Mouse (Mus musculus): ENCODE results near the gene Zfp637. TPM values are rescaled to one million over a fixed set of nuclear protein-coding genes. Genes with fewer than 3 reads are reported as not detected.
"Not testable (repeated sequence)": the region's sequence is repeated elsewhere in the genome, so short reads cannot be mapped to it uniquely, and the experiment has no call there.

Zfp637 gene
- polyA plus RNA-seq, 1 experiment from 2014 or later, result 116 TPM

GRCm38 (mm10) chr6:117817108-117817541, 23.9 kb upstream of the Zfp637 start:
- DNase-seq (ENCODE audit: low spot score) (peak; percentile 40), ATAC-seq (ENCODE audit: low read depth) (no peak)
- no peak overlapping the region for H3K4me3 ChIP-seq (ENCODE audit: low read depth, low read length)
- H3K4me2 ChIP-seq (ENCODE audit: low read depth, low read length), result no peak overlapping the region
- H3K27ac ChIP-seq (replicated peaks; ENCODE audit: low read depth, low read length), result no peak overlapping the region
- WGBS, result 39% methylated on average over 3 of the region's 5 CpGs
- H3K27me3 ChIP-seq (replicated peaks; ENCODE audit: control insufficient read depth, insufficient read depth, low read length), result no peaks in the 10 kb centered on the region
- no peaks in the 10 kb centered on the region for H3K36me3 ChIP-seq (ENCODE audit: control insufficient read depth, insufficient read depth, low read length)
- H3K9me3 ChIP-seq (ENCODE audit: control insufficient read depth, low read length), result no peaks in the 10 kb centered on the region
- no peak overlapping the region for H3K9ac ChIP-seq (ENCODE audit: low read depth, low read length)
- no peaks in the 10 kb centered on the region; the same call in 1 of the 2 replicates for H3K4me1 ChIP-seq (ENCODE audit: control insufficient read depth, insufficient read depth, low read length)

- ATAC-seq (ENCODE audit: low read depth), result no peak
- Histone ChIP-seq H3K36me3 (ENCODE audit: control insufficient read depth, insufficient read depth, low read length) (no peaks in the 10 kb centered on the region), H3K9ac (ENCODE audit: low read depth, low read length) (no peak overlapping the region), H3K4me3 (ENCODE audit: low read depth, low read length) (no peak overlapping the region), H3K4me2 (ENCODE audit: low read depth, low read length) (no peak overlapping the region), H3K9me3 (ENCODE audit: control insufficient read depth, low read length) (no peaks in the 10 kb centered on the region), H3K4me1 (ENCODE audit: control insufficient read depth, insufficient read depth, low read length) (no peaks in the 10 kb centered on the region; the same call in 1 of the 2 replicates), H3K27me3 (replicated peaks; ENCODE audit: control insufficient read depth, insufficient read depth, low read length) (no peaks in the 10 kb centered on the region), H3K27ac (replicated peaks; ENCODE audit: low read depth, low read length) (no peak overlapping the region)
- 81% methylated on average over 14 of the region's 14 CpGs for WGBS
- DNase-seq (ENCODE audit: low spot score), result no peak
Measured at GRCm38 (mm10) chr6:117820327-117820726, 20.7 kb upstream of the Zfp637 start.

GRCm38 (mm10) chr6:117825369-117825768, 15.6 kb upstream of the Zfp637 start:
- Histone ChIP-seq H3K4me1 (ENCODE audit: control insufficient read depth, insufficient read depth, low read length) (no peaks in the 10 kb centered on the region), H3K27me3 (replicated peaks; ENCODE audit: control insufficient read depth, insufficient read depth, low read length) (no peaks in the 10 kb centered on the region; the same call in 1 of the 2 replicates), H3K36me3 (ENCODE audit: control insufficient read depth, insufficient read depth, low read length) (no peaks in the 10 kb centered on the region), H3K9ac (ENCODE audit: low read depth, low read length) (no peak overlapping the region), H3K27ac (replicated peaks; ENCODE audit: low read depth, low read length) (no peak overlapping the region), H3K4me2 (ENCODE audit: low read depth, low read length) (no peak overlapping the region), H3K4me3 (ENCODE audit: low read depth, low read length) (no peak overlapping the region), H3K9me3 (ENCODE audit: control insufficient read depth, low read length) (no peaks in the 10 kb centered on the region)
- ATAC-seq (ENCODE audit: low read depth) (0 out of 2 replicates have a peak, but pooled peaks have one; percentile 44), DNase-seq (ENCODE audit: low spot score) (peak; percentile 79)
- 6% methylated on average over 4 of the region's 4 CpGs for WGBS

GRCm38 (mm10) chr6:117828273-117828672, 12.7 kb upstream of the Zfp637 start:
- H3K4me3 ChIP-seq (ENCODE audit: low read depth, low read length), result no peak overlapping the region

GRCm38 (mm10) chr6:117841511-117841955, 553 bp downstream of the Zfp637 start:
- DNase-seq (ENCODE audit: low spot score), result peak; percentile 29
- Histone ChIP-seq H3K4me3 (ENCODE audit: low read depth, low read length) (peak overlapping the region; percentile 97), H3K27me3 (replicated peaks; ENCODE audit: control insufficient read depth, insufficient read depth, low read length) (no peaks in the 10 kb centered on the region), H3K9me3 (ENCODE audit: control insufficient read depth, low read length) (no peaks in the 10 kb centered on the region), H3K4me2 (ENCODE audit: low read depth, low read length) (peak overlapping the region; percentile 84), H3K9ac (ENCODE audit: low read depth, low read length) (peak overlapping the region; percentile 99), H3K27ac (replicated peaks; ENCODE audit: low read depth, low read length) (peak overlapping the region; percentile 97), H3K36me3 (ENCODE audit: control insufficient read depth, insufficient read depth, low read length) (peaks cover 36% of the 10 kb centered on the region), H3K4me1 (ENCODE audit: control insufficient read depth, insufficient read depth, low read length) (peaks cover 7% of the 10 kb centered on the region)
- 5% methylated on average over 12 of the region's 12 CpGs for WGBS
- ATAC-seq (ENCODE audit: low read depth), result 0 out of 2 replicates have a peak, but pooled peaks have one; percentile 0

More at GRCm38 (mm10) chr6:117828273-117828672, 12.7 kb upstream of the Zfp637 start:
- Histone ChIP-seq H3K4me1 (ENCODE audit: control insufficient read depth, insufficient read depth, low read length) (no peaks in the 10 kb centered on the region), H3K9me3 (ENCODE audit: control insufficient read depth, low read length) (no peaks in the 10 kb centered on the region), H3K27me3 (replicated peaks; ENCODE audit: control insufficient read depth, insufficient read depth, low read length) (no peaks in the 10 kb centered on the region; the same call in 1 of the 2 replicates), H3K4me2 (ENCODE audit: low read depth, low read length) (no peak overlapping the region), H3K27ac (replicated peaks; ENCODE audit: low read depth, low read length) (no peak overlapping the region), H3K9ac (ENCODE audit: low read depth, low read length) (no peak overlapping the region), H3K36me3 (ENCODE audit: control insufficient read depth, insufficient read depth, low read length) (no peaks in the 10 kb centered on the region)
- ATAC-seq (ENCODE audit: low read depth), result no peak
- WGBS, result 13% methylated on average over 9 of the region's 9 CpGs
- DNase-seq (ENCODE audit: low spot score), result peak; percentile 73

GRCm38 (mm10) chr6:117844597-117844996, 3.6 kb downstream of the Zfp637 start:
- ATAC-seq (ENCODE audit: low read depth), result no peak
- DNase-seq (ENCODE audit: low spot score), result no peak
- no peak overlapping the region for H3K27ac ChIP-seq (replicated peaks; ENCODE audit: low read depth, low read length)
- no peak overlapping the region for H3K9ac ChIP-seq (ENCODE audit: low read depth, low read length)
- peaks cover 63% of the 10 kb centered on the region for H3K36me3 ChIP-seq (ENCODE audit: control insufficient read depth, insufficient read depth, low read length)
- H3K4me2 ChIP-seq (ENCODE audit: low read depth, low read length), result no peak overlapping the region
- no peak overlapping the region for H3K4me3 ChIP-seq (ENCODE audit: low read depth, low read length)
- H3K27me3 ChIP-seq (replicated peaks; ENCODE audit: control insufficient read depth, insufficient read depth, low read length), result no peaks in the 10 kb centered on the region
- WGBS, result 90% methylated on average over 9 of the region's 9 CpGs
- H3K9me3 ChIP-seq (ENCODE audit: control insufficient read depth, low read length), result 0 out of 2 replicates have a peak, but pooled peaks cover 5% of the 10 kb centered on the region
- peaks cover 7% of the 10 kb centered on the region for H3K4me1 ChIP-seq (ENCODE audit: control insufficient read depth, insufficient read depth, low read length)

- not testable (repeated sequence) for H3K4me3 ChIP-seq (ENCODE audit: low read depth, low read length); H3K9me3 ChIP-seq (ENCODE audit: control insufficient read depth, low read length); H3K4me2 ChIP-seq (ENCODE audit: low read depth, low read length); DNase-seq (ENCODE audit: low spot score); H3K27ac ChIP-seq (replicated peaks; ENCODE audit: low read depth, low read length); ATAC-seq (ENCODE audit: low read depth); H3K27me3 ChIP-seq (replicated peaks; ENCODE audit: control insufficient read depth, insufficient read depth, low read length); H3K4me1 ChIP-seq (ENCODE audit: control insufficient read depth, insufficient read depth, low read length); H3K9ac ChIP-seq (ENCODE audit: low read depth, low read length)
- H3K36me3 ChIP-seq (ENCODE audit: control insufficient read depth, insufficient read depth, low read length), result peaks cover 63% of the 10 kb centered on the region
- WGBS, result 95% methylated on average over 4 of the region's 4 CpGs
Measured at GRCm38 (mm10) chr6:117846671-117847070, 5.7 kb downstream of the Zfp637 start.

- Histone ChIP-seq H3K9me3 (ENCODE audit: control insufficient read depth, low read length) (0 out of 2 replicates have a peak, but pooled peaks cover 5% of the 10 kb centered on the region), H3K4me1 (ENCODE audit: control insufficient read depth, insufficient read depth, low read length) (no peaks in the 10 kb centered on the region), H3K4me2 (ENCODE audit: low read depth, low read length) (no peak overlapping the region), H3K4me3 (ENCODE audit: low read depth, low read length) (no peak overlapping the region), H3K27ac (replicated peaks; ENCODE audit: low read depth, low read length) (no peak overlapping the region), H3K27me3 (replicated peaks; ENCODE audit: control insufficient read depth, insufficient read depth, low read length) (no peaks in the 10 kb centered on the region), H3K9ac (ENCODE audit: low read depth, low read length) (no peak overlapping the region), H3K36me3 (ENCODE audit: control insufficient read depth, insufficient read depth, low read length) (peaks cover 63% of the 10 kb centered on the region)
- WGBS, result 98% methylated on average over 2 of the region's 2 CpGs
- DNase-seq (ENCODE audit: low spot score) (no peak), ATAC-seq (ENCODE audit: low read depth) (no peak)
Measured at GRCm38 (mm10) chr6:117847772-117848171, 6.8 kb downstream of the Zfp637 start.

GRCm38 (mm10) chr6:117848577-117848976, 7.6 kb downstream of the Zfp637 start:
- no peak for DNase-seq (ENCODE audit: low spot score)
- WGBS, result 93% methylated on average over 5 of the region's 5 CpGs
- Histone ChIP-seq H3K4me3 (ENCODE audit: low read depth, low read length) (no peak overlapping the region), H3K27me3 (replicated peaks; ENCODE audit: control insufficient read depth, insufficient read depth, low read length) (no peaks in the 10 kb centered on the region), H3K4me1 (ENCODE audit: control insufficient read depth, insufficient read depth, low read length) (no peaks in the 10 kb centered on the region), H3K36me3 (ENCODE audit: control insufficient read depth, insufficient read depth, low read length) (peaks cover 57% of the 10 kb centered on the region), H3K4me2 (ENCODE audit: low read depth, low read length) (no peak overlapping the region), H3K27ac (replicated peaks; ENCODE audit: low read depth, low read length) (no peak overlapping the region), H3K9ac (ENCODE audit: low read depth, low read length) (no peak overlapping the region), H3K9me3 (ENCODE audit: control insufficient read depth, low read length) (0 out of 2 replicates have a peak, but pooled peaks cover 5% of the 10 kb centered on the region)
- no peak for ATAC-seq (ENCODE audit: low read depth)

Measured in embryonic facial prominence, embryonic 14.5 days (tissue).